Mouse (Mus musculus) neutrophil, adult 83 days (primary cell): ENCODE measurements around the gene Nwd2. TPM values are rescaled to one million over a fixed set of nuclear protein-coding genes. Genes with fewer than 3 reads are reported as not detected.

Experiments used
- total RNA-seq, 2 experiments: library from RNA; stranded (reverse); gene quantifications; one replicate each; pipeline ENCODE4 v1.2.4; 2023

Nwd2 gene
- total RNA-seq: not detected

DNA sequence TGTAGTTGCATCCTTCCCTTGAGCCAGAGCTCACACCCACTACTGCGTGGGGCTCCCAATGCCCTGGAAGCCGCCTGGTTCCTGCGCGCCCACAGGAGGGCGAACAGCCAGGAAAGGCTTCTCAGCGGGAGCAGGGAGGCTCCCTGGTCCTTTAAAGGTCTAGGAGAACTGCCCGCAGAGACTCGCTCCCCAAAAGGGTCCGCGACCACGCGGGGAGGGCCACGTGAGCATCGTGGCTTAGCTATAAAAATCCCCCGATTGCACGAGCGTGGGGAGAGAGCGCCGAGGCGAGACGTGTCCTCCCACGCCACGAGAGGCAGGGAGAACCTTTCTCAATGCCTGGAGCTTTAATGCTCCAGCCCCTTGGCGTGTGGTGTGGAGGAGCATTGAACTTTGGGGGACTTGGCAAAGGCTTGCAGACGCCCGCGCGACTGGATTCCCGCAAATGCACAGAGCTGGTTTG, at the start of gene Nwd2:
Gene Nwd2 (plus strand): TSS at position 33 of the 463 bp plus-strand sequence.

DNA sequence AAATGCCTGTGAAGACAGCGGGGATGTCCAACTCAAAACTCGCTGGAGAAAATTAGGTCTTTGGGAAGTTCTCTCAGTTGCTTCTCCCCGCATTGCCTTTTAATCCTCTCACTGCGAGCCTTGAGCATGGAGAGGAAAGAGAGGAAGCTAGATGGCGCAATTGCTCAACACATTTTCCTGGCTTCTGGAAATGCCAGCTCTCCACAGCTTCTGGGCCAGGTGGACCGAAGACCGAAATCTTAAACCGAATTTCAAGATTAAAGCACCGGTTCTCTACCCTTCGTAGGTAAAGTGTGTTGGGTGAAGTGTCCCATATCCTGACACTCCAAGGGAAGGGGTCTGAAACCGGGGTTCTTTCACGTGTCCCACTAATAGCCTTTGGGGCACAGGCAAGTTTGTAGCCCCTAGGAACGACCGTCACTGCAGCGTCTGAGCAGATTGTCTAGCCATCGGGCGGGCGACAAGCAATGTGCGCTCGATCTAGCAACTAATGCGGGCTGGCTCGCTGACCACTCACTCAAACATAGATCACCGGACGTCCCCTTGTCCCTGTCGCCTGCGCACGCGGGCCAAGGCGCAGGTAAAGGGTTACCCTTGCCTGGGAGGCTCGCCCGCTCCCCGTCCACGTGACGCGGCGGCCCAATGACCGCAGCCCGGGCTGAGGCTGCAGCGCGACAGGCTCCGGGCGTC, 163.1 kb downstream of the Nwd2 start, which contains the start of gene 0610040J01Rik:
Gene 0610040J01Rik (plus strand): TSS at position 545 of the 690 bp plus-strand sequence.

Other genes starting within 250 kb of the Nwd2 start
- gene 0610040J01Rik, start 163.3 kb downstream of the Nwd2 start, total RNA-seq: 1 to 10 TPM; 3.2 to 3.3 TPM